Mouse (Mus musculus): ENCODE data around the gene Lrrc18. TPM values are rescaled to one million over a fixed set of nuclear protein-coding genes. Genes with fewer than 3 reads are reported as not detected.

The Lrrc18 gene
- polyA plus RNA-seq, 1 experiment from 2014 or later, result 0.17 TPM

DNA sequence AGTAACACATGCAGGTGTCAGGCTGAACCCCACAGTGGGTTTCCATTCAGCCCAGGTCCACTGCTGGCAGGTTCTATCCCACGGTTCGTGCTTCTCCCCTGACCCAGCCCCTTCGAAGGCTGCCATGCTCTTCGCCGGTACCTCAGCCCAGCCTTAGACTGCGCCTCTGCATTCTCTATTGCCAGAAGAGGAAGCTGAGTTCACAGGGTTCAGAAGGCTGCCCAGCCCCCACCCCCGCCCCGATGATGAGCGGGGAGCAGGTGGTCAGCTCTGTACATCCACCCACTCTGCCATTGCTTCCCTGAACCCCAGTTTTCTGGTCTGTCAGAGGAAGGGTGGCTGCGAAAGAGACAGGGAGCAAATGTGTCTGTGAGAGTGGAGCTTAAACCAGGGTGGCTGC is 8.3 kb downstream of the Lrrc18 start:
- H3K9me3 ChIP-seq, result no peaks in the 10 kb centered on the region
- no peak overlapping the region for H3K4me3 ChIP-seq
- no peaks in the 10 kb centered on the region for H3K27me3 ChIP-seq (replicated peaks)
- H3K9ac ChIP-seq, result no peak overlapping the region
- H3K27ac ChIP-seq (replicated peaks), result no peak overlapping the region
- ATAC-seq (ENCODE audit: extremely low read depth, insufficient number of reproducible peaks, low FRiP score, low TSS enrichment), result no peak
- WGBS, result 54% methylated on average over 10 of the region's 10 CpGs
- H3K36me3 ChIP-seq, result no peaks in the 10 kb centered on the region
- H3K4me1 ChIP-seq, result peaks cover 26% of the 10 kb centered on the region
- no peak overlapping the region for H3K4me2 ChIP-seq

DNA sequence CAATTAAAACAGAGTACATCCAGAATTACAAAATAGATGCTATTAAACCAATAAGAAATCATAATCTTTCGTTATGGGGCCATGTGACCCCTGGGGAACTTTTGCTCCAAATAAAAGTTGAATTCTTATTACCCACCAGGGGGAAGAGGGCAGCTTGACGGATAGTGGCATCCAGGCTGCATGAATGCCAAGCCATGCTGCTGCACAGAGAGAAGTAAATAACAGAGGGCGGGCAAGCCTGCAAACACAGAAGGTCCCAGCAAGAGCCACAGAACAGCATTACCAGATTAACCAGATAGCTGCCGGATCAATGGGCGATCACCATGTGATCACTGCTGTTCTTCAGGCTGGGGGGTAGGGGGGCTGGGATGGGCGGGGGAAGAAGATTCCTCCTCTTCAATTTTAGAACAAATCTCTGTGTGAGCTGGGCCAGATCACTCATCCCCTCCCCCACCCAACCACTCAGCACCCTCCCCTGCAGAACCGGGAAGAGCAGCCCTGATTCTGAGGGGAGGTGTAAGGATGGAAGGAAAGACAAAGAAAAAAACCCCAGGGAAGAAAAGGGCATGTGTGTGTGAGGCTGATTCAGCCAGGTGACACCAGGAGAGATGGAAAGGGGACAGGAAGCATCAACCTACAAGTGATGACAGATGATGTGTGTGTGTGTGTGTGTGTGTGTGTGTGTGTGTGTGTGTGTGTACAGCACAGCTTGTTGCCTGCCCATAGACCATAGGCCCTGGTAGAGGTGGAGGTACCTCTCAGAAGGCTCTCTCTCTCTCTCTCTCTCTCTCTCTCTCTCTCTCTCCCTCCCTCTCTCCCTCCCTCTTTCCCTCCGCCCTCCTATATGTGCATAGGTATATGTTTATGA is 9.2 kb downstream of the Lrrc18 start:
- H3K9ac ChIP-seq, result no peak overlapping the region; the same call in 1 of the 2 replicates
- no peak overlapping the region for H3K4me2 ChIP-seq
- peaks cover 17% of the 10 kb centered on the region for H3K4me1 ChIP-seq
- peaks cover 8% of the 10 kb centered on the region for H3K9me3 ChIP-seq
- 35% methylated on average over 8 of the region's 8 CpGs for whole genome bisulfite sequencing
- H3K4me3 ChIP-seq, result no peak overlapping the region
- no peak overlapping the region for H3K27ac ChIP-seq (replicated peaks)
- no peak for ATAC-seq (ENCODE audit: extremely low read depth, insufficient number of reproducible peaks, low FRiP score, low TSS enrichment)
- no peaks in the 10 kb centered on the region for H3K27me3 ChIP-seq (replicated peaks)
- H3K36me3 ChIP-seq, result no peaks in the 10 kb centered on the region

DNA sequence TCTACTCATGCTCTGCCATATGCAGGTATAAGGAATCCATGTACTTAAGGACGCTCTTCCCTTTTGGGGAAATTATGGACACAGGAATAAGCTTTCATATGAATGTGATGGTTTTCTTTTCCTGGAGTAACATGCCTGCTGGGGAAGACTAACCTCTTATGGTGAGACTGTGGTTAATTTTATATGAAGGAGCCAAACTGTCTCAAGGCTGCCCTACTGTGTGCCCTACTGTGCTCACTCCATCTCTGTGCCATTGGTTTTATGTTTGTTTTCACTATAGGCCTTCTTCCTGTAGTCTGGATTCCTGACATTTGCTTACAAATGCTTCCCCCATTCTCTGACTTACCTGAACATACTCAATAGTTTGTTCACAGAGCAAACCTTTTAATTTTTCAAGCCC is 13.9 kb downstream of the Lrrc18 start:
- Histone ChIP-seq H3K9me3 (peaks cover 8% of the 10 kb centered on the region), H3K27ac (replicated peaks) (no peak overlapping the region), H3K4me3 (no peak overlapping the region), H3K9ac (no peak overlapping the region), H3K27me3 (replicated peaks) (no peaks in the 10 kb centered on the region), H3K36me3 (no peaks in the 10 kb centered on the region), H3K4me2 (no peak overlapping the region), H3K4me1 (peaks cover 27% of the 10 kb centered on the region)
- 96% methylated on average over 1 of the region's 1 CpGs for WGBS
- no peak for ATAC-seq (ENCODE audit: extremely low read depth, insufficient number of reproducible peaks, low FRiP score, low TSS enrichment)

DNA sequence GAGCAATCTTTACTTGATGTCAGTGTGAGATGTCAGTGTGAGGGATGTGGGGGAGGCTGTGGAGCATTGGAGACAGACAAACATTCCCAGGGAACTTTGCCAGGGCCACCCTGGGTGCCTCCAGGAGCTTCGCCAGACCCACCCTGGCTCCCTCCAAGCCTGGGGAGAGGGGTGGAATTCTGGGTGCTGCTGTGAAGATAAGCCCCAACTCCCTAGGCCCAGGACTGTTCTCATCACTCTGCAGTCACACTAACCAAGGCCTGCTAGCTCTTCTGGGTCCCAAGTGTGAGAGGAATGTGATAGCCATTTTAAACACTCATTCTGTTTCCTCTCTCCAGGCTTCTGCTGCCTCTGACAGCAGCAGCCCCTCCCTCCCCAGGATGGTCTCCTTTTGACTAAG is 16.5 kb downstream of the Lrrc18 start:
- WGBS, result 29% methylated on average over 1 of the region's 1 CpGs
- no peak overlapping the region for H3K4me2 ChIP-seq
- H3K27me3 ChIP-seq (replicated peaks), result no peaks in the 10 kb centered on the region
- no peak for ATAC-seq (ENCODE audit: extremely low read depth, insufficient number of reproducible peaks, low FRiP score, low TSS enrichment)
- H3K9ac ChIP-seq, result no peak overlapping the region
- H3K4me3 ChIP-seq, result no peak overlapping the region
- H3K9me3 ChIP-seq, result peaks cover 8% of the 10 kb centered on the region
- H3K36me3 ChIP-seq, result no peaks in the 10 kb centered on the region
- peak overlapping the region; percentile 43 for H3K27ac ChIP-seq (replicated peaks)
- H3K4me1 ChIP-seq, result peaks cover 22% of the 10 kb centered on the region

DNA sequence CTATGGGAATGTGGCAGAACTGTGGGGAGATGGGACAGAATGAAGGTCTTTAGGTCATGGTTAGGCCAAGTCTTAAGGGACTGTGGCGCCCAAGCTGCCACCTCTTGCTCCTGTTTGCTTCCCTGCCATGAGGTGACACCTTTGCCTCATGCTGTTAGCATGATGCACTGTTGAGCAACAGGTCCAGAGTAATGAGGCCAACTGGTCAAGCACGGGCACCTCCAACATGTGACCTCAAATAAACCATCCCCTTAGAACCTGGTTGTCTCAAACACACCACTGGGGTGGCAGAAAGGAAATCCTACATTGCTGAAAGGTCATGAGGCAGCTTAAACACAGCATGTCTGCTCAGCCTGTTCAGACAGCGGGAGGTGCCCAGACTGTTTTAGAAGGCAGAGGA is 27.9 kb downstream of the Lrrc18 start:
- Histone ChIP-seq H3K4me2 (no peak overlapping the region), H3K4me3 (no peak overlapping the region), H3K27ac (replicated peaks) (no peak overlapping the region), H3K27me3 (replicated peaks) (peaks cover 7% of the 10 kb centered on the region; the same call in 1 of the 2 replicates), H3K4me1 (peaks cover 20% of the 10 kb centered on the region), H3K36me3 (no peaks in the 10 kb centered on the region), H3K9me3 (no peaks in the 10 kb centered on the region), H3K9ac (no peak overlapping the region)
- ATAC-seq (ENCODE audit: extremely low read depth, insufficient number of reproducible peaks, low FRiP score, low TSS enrichment), result no peak
- WGBS, result 74% methylated on average over 3 of the region's 3 CpGs

DNA sequence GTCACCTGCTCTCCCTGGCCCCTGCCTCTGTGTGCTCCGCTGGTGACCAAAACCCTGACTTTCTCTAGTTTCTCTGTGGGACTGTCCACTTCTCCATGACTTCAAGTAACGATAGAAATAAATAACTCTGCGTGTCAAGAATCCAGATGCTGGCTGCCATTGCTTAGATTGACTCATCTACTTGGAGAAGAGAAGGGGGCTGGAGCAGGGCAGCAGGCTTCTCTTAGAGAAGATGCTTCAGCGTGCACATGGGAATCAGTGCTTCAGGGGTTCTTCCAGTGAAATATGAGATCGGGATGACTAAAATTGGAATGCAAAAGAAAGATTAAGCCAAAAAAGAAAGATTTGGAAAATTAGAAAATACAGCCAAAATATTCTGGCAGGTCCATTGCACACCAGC is 28.4 kb downstream of the Lrrc18 start:
- H3K27me3 ChIP-seq (replicated peaks), result peaks cover 7% of the 10 kb centered on the region; the same call in 1 of the 2 replicates
- no peak for ATAC-seq (ENCODE audit: extremely low read depth, insufficient number of reproducible peaks, low FRiP score, low TSS enrichment)
- no peak overlapping the region for H3K4me2 ChIP-seq
- peaks cover 19% of the 10 kb centered on the region for H3K4me1 ChIP-seq
- no peak overlapping the region for H3K9ac ChIP-seq
- 70% methylated on average over 5 of the region's 5 CpGs for WGBS
- no peaks in the 10 kb centered on the region for H3K9me3 ChIP-seq
- H3K4me3 ChIP-seq, result no peak overlapping the region
- no peaks in the 10 kb centered on the region for H3K36me3 ChIP-seq
- no peak overlapping the region for H3K27ac ChIP-seq (replicated peaks)

DNA sequence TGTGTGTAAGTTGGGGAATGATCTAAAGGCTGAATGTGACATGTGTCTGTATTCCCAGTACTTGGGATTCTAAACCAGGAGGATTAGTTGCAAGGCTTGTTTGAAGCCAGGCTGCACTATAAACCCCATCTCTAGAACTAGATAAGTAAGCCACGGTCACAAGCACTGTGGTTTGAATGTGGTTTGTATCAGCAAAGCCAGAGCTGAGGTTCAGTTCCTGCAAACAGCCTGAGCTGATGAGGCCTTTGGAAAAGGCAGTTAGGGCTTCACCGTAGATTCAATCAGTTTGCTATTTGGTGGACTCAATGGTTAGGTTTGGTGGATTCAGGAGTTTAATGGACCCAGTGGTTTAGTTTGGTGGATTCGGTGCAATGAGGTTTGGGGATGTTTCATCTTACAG is 39.7 kb downstream of the Lrrc18 start:
- Histone ChIP-seq H3K4me2 (no peak overlapping the region), H3K4me3 (no peak overlapping the region), H3K36me3 (no peaks in the 10 kb centered on the region), H3K9me3 (no peaks in the 10 kb centered on the region), H3K9ac (no peak overlapping the region), H3K27me3 (replicated peaks) (peaks cover 14% of the 10 kb centered on the region), H3K27ac (replicated peaks) (no peak overlapping the region), H3K4me1 (no peaks in the 10 kb centered on the region)
- WGBS, result 60% methylated on average over 3 of the region's 3 CpGs
- ATAC-seq (ENCODE audit: extremely low read depth, insufficient number of reproducible peaks, low FRiP score, low TSS enrichment), result no peak

DNA sequence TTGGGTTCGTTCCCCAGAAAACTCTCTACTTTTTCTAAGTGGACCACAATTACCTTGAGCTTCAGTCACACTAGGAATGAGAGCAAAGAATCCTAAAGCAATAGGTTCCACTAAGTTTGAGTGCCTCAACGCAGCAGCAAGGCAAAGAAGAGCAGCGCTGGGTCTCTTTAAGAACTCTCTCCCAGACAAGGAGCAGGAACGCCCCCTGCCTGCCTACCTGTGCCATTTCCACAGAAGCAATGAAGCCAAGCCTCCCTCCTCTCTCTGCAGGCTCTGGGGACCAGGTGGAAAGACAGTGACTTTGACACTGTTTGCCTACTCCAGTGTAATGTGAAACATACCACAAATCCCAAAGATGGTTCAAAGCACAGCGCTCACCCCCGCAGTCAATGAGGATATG is 42.2 kb downstream of the Lrrc18 start:
- Histone ChIP-seq H3K27ac (replicated peaks) (no peak overlapping the region), H3K9me3 (no peaks in the 10 kb centered on the region), H3K27me3 (replicated peaks) (peaks cover 15% of the 10 kb centered on the region), H3K36me3 (no peaks in the 10 kb centered on the region), H3K4me2 (no peak overlapping the region), H3K4me3 (no peak overlapping the region), H3K9ac (no peak overlapping the region), H3K4me1 (no peaks in the 10 kb centered on the region)
- ATAC-seq (ENCODE audit: extremely low read depth, insufficient number of reproducible peaks, low FRiP score, low TSS enrichment), result no peak
- 41% methylated on average over 6 of the region's 6 CpGs for WGBS

DNA sequence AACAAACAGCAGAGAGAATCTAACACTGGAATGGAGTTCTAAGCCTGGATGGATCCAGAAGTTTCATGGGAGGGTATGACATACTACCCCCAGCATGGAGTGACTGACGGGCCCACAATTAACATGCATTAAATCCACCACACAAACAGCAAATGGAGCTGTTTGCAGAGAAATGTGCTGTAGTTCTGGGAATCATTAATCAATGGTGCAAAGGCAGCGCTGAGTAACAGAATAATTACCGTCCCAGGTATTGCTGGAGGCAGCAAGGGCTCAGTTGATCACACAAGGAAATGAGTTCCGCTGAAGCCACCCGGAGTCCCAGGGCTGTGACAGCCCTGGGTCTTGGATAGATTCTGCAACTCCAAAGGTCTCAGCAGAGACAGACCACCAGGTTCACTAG is 44.2 kb downstream of the Lrrc18 start:
- no peak overlapping the region for H3K27ac ChIP-seq (replicated peaks)
- H3K4me3 ChIP-seq, result no peak overlapping the region
- H3K36me3 ChIP-seq, result no peaks in the 10 kb centered on the region
- H3K9ac ChIP-seq, result no peak overlapping the region
- ATAC-seq (ENCODE audit: extremely low read depth, insufficient number of reproducible peaks, low FRiP score, low TSS enrichment), result no peak
- WGBS, result 71% methylated on average over 5 of the region's 5 CpGs
- no peak overlapping the region for H3K4me2 ChIP-seq
- H3K9me3 ChIP-seq, result no peaks in the 10 kb centered on the region
- peaks cover 17% of the 10 kb centered on the region for H3K27me3 ChIP-seq (replicated peaks)
- no peaks in the 10 kb centered on the region for H3K4me1 ChIP-seq

DNA sequence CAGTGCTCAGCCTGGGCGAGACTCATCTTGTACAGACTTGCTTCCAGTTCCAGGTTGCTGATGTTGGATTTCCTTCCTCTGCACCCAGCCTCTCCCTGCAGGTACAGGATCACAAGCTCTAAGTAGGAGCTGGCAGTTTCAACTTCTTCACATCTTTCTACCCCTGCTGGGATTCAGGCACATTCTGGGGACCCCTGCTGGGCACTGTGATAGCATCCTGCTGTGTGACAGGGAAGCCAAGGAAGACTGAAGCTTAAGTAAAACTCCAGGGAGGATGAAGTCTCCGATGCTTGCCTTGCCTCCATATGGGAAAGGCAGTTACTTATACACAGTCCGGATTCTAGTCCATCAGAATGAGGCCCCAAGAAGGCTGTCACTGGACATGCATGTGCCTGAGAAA is 45.6 kb downstream of the Lrrc18 start:
- Histone ChIP-seq H3K36me3 (no peaks in the 10 kb centered on the region), H3K27ac (replicated peaks) (no peak overlapping the region), H3K4me3 (no peak overlapping the region), H3K9me3 (no peaks in the 10 kb centered on the region), H3K4me1 (no peaks in the 10 kb centered on the region), H3K9ac (no peak overlapping the region), H3K4me2 (no peak overlapping the region), H3K27me3 (replicated peaks) (peaks cover 17% of the 10 kb centered on the region)
- no peak for ATAC-seq (ENCODE audit: extremely low read depth, insufficient number of reproducible peaks, low FRiP score, low TSS enrichment)
- 19% methylated on average over 3 of the region's 3 CpGs for WGBS

DNA sequence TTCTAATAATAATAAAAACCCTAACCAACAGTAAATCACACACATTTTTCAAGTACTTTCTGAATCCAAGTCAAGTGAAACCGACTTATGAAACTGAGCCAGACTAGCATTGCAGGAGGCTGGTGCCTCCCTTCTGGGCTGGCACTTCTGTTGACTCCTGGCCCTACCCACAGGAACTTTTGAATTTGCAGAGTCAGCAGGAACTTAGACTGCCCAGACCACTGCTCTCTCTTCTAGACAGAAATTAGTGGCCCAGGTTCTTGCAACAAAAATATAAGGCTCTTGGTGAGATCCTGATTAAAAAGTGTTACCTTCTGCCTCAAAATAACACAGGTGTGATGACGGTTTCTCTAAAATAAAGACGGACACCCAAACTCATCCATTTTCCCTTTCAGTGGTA is 54.0 kb downstream of the Lrrc18 start:
- Histone ChIP-seq H3K27ac (replicated peaks) (no peak overlapping the region), H3K4me1 (no peaks in the 10 kb centered on the region), H3K4me3 (no peak overlapping the region), H3K4me2 (no peak overlapping the region), H3K36me3 (no peaks in the 10 kb centered on the region), H3K9ac (no peak overlapping the region), H3K27me3 (replicated peaks) (0 out of 2 replicates have a peak, but pooled peaks cover 8% of the 10 kb centered on the region), H3K9me3 (no peaks in the 10 kb centered on the region)
- ATAC-seq (ENCODE audit: extremely low read depth, insufficient number of reproducible peaks, low FRiP score, low TSS enrichment), result no peak
- 74% methylated on average over 3 of the region's 3 CpGs for whole genome bisulfite sequencing

DNA sequence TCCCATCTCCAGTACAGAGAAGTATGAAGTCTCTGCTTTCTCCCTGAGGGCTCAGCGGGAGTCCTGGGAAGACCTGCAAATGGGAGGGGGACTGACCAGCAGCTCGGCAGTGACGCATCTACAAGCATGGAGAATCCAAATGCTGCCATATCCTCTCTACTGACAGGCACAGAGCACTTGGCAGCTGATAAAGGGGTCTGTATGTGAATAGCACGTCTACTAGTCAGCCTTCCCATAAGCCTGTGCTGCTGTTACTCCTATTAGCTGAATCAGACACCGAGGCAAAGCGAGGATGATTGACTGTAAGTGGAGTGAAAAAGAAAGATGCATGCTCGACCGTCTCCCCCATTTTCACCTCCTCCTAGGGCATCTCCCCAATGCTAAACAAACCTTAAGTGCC is 62.3 kb downstream of the Lrrc18 start:
- WGBS, result 38% methylated on average over 8 of the region's 8 CpGs
- peaks cover 17% of the 10 kb centered on the region for H3K4me1 ChIP-seq
- no peak for ATAC-seq (ENCODE audit: extremely low read depth, insufficient number of reproducible peaks, low FRiP score, low TSS enrichment)

More for the DNA sequence above, 62.3 kb downstream of the Lrrc18 start:
- Histone ChIP-seq H3K36me3 (no peaks in the 10 kb centered on the region), H3K4me2 (no peak overlapping the region), H3K9me3 (no peaks in the 10 kb centered on the region), H3K27ac (replicated peaks) (no peak overlapping the region), H3K9ac (no peak overlapping the region), H3K4me3 (no peak overlapping the region), H3K27me3 (replicated peaks) (no peaks in the 10 kb centered on the region)
